Mouse (Mus musculus): Measurements from ENCODE around the gene Rad52.

The Rad52 gene

DNA sequence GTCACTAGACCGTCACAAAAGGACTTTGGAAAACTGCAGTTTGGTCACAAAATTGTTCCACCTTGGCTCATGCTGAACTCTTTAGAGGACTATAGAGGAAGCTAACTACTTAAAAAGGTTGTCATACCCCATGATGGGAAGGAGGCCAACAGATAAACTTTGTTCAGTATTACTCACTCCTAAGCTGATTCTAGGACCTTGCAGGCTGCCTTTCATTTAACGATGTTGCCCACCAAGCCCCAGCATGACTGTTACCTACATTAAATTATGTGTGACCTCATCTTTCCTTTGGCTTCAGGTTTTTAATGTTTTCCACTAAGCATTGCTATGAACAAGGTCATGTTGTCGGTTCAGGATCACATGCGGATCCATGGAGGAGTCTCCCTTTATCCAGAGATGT lies 20.0 kb downstream of the Rad52 start:
- no peak for DNase-seq (ENCODE audit: low read depth, low spot score)
- Histone ChIP-seq H3K27me3 (ENCODE audit: control insufficient read depth, insufficient read depth, low read length, poor library complexity, severe bottlenecking) (no peaks in the 10 kb centered on the region), H3K36me3 (ENCODE audit: control insufficient read depth, insufficient read depth, low read length, poor library complexity, severe bottlenecking) (peaks cover 31% of the 10 kb centered on the region)

DNA sequence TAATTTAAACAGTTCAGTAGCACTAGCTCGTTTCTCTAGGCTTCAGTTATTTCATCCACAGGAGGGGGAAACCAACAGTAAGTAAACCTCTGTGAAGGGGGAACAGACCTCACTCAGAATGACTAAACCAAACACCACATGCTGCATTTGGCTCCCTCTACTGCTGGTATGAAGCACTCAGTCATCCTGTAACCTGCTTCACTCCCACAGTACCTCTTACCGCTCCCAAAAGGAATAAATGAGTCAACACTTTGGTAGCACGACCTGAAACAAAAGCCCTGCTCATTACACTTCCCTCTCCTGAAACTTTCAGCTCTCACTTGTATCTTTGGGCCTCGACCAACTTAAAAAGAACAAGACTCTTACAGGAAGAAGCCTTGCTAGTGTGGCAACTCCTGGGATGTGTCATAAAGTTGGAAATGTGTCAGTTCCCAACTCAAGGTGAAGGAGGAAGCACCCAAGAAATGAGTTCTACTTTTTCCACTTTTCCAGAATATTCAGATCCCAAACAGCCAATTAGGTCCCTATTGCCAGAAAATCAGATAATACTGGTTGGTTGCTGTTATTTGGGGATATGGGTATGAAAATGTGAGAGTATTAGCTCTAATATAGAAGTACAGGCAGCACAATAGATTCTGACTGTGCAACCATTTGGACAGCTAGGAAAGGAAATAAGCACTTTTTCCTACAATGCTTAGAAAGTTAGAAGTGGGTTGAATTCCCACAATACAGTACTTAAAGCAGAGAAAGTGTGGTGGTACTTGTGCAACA lies 21.9 kb downstream of the Rad52 start:
- no peak for DNase-seq (ENCODE audit: low read depth, low spot score)
- H3K36me3 ChIP-seq (ENCODE audit: control insufficient read depth, insufficient read depth, low read length, poor library complexity, severe bottlenecking) = peaks cover 33% of the 10 kb centered on the region
- no peaks in the 10 kb centered on the region for H3K27me3 ChIP-seq (ENCODE audit: control insufficient read depth, insufficient read depth, low read length, poor library complexity, severe bottlenecking)
